Mouse (Mus musculus) ES-E14 (cell line): ENCODE measurements around the gene Ubox5.

ENCODE experiments used
- HCFC1 ChIP-seq: IDR thresholded peaks from 2 replicates; pipeline ENCODE4 v1.6.1; 2012; ENCODE audit warnings: low read length, inconsistent platforms, borderline replicate concordance; ENCODE audit not compliant: insufficient read depth
- MAFK ChIP-seq: IDR thresholded peaks from 2 replicates; pipeline ENCODE4 v1.6.1; 2014; ENCODE audit warnings: mild to moderate bottlenecking, low read depth, low read length, inconsistent platforms; ENCODE audit not compliant: insufficient read depth
- ZC3H11A ChIP-seq: IDR thresholded peaks from 2 replicates; pipeline ENCODE4 v1.6.1; 2012; ENCODE audit warnings: low read depth, mild to moderate bottlenecking, inconsistent platforms, low read length, borderline replicate concordance
- ZNF384 ChIP-seq: IDR thresholded peaks from 2 replicates; pipeline ENCODE4 v1.6.1; 2012; ENCODE audit warnings: low read depth, low read length, inconsistent platforms

DNA sequence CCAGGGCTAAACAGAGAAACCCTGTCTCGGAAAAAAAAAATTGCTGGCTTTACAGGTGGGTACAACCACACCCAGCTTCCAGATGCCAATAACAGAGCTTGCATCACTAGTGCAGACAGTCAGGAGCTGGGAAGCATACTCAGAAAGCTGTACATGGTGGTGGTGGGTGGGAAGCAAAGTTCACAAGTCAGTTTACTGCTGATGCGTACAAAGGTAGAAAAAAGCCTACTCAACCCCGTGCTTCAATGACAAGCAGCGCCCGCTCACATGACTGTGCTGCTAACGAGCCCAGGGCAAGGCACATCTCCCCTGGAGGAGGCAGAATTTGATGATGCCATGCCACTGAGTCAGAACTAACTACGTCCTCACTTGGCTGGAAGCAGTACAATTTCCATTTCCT lies 10.9 kb downstream of the Ubox5 start:
- no peak for TF ChIP-seq HCFC1
- TF ChIP-seq ZNF384 = no peak
- no peak for TF ChIP-seq ZC3H11A
- no peak for TF ChIP-seq MAFK
